Comparison of ENCODE assay signal across 10 mouse cellular contexts in genomic region chr8:69880841-69881240, GRCm38 (mm10). TPM values are rescaled to one million over a fixed set of nuclear protein-coding genes. Genes with fewer than 3 reads are reported as not detected.
DNase-seq lines count a peak whose midpoint lies in the region; ATAC-seq and TF ChIP-seq lines count a peak whose summit lies in the region.
"Had no signal": no experiment of that assay in that cellular context is flagged by ENCODE, and none has a peak within 500 bp of the region (broad histone marks: within the 10 kb centered on the region; RNA-seq: fewer than 3 reads in every experiment).

No protein-coding gene starts in this region.

- no peak for TF ChIP-seq CTCF in heart, postnatal 0 days (IDR thresholded peaks at IDR 0.05; ENCODE audit: low read depth)
- no peak for TF ChIP-seq CTCF in hindbrain, postnatal 0 days (IDR thresholded peaks at IDR 0.05; ENCODE audit: low read depth)
- TF ChIP-seq CTCF in midbrain, postnatal 0 days (IDR thresholded peaks at IDR 0.05) = no peak

- TF ChIP-seq EP300 in heart, postnatal 0 days (IDR thresholded peaks at IDR 0.05; ENCODE audit: low read depth) = no peak

- no peak for ATAC-seq in heart, postnatal 0 days (ENCODE audit: insufficient read depth, low read depth)
- no peak for ATAC-seq in embryonic facial prominence, embryonic 11.5 days (replicated peaks; ENCODE audit: insufficient number of reproducible peaks, low FRiP score, low TSS enrichment, low read depth)
- no peak for ATAC-seq in hindbrain, postnatal 0 days
- no peak for ATAC-seq in midbrain, postnatal 0 days (ENCODE audit: low FRiP score)

- H3K4me2 ChIP-seq in heart, postnatal 0 days (ENCODE audit: low read depth, low read length) = no peak overlapping the region
- H3K4me2 ChIP-seq in embryonic facial prominence, embryonic 11.5 days (ENCODE audit: low read depth, low read length) = no peak overlapping the region
- H3K4me2 ChIP-seq in hindbrain, postnatal 0 days (ENCODE audit: low read depth, low read length) = peak overlapping the region; percentile 52
- H3K4me2 ChIP-seq in midbrain, postnatal 0 days (ENCODE audit: low read depth, low read length, poor library complexity, severe bottlenecking) = peak overlapping the region; percentile 49

- H3K9ac ChIP-seq in heart, postnatal 0 days (replicated peaks; ENCODE audit: low read depth, low read length) = no peak overlapping the region
- no peak overlapping the region for H3K9ac ChIP-seq in embryonic facial prominence, embryonic 11.5 days (replicated peaks; ENCODE audit: low read length)
- H3K9ac ChIP-seq in hindbrain, postnatal 0 days (replicated peaks; ENCODE audit: low read length) = 0 out of 2 replicates have a peak overlapping the region, but pooled peaks have one; percentile 43
- no peak overlapping the region for H3K9ac ChIP-seq in midbrain, postnatal 0 days (replicated peaks; ENCODE audit: low read length, poor library complexity, severe bottlenecking)

- H3K27ac ChIP-seq in heart, postnatal 0 days (ENCODE audit: low read depth) = no peak overlapping the region
- no peak overlapping the region for H3K27ac ChIP-seq in embryonic facial prominence, embryonic 11.5 days (replicated peaks; ENCODE audit: low read depth, low read length)
- H3K27ac ChIP-seq in hindbrain, postnatal 0 days = no peak overlapping the region
- H3K27ac ChIP-seq in midbrain, postnatal 0 days (ENCODE audit: low read depth, low read length) = no peak overlapping the region

- H3K9me3 ChIP-seq in heart, postnatal 0 days (replicated peaks; ENCODE audit: control insufficient read depth, low read length) = no peaks in the 10 kb centered on the region
- H3K9me3 ChIP-seq in embryonic facial prominence, embryonic 11.5 days (replicated peaks; ENCODE audit: control insufficient read depth, low read length) = no peaks in the 10 kb centered on the region
- no peaks in the 10 kb centered on the region for H3K9me3 ChIP-seq in hindbrain, postnatal 0 days (ENCODE audit: low read length)
- H3K9me3 ChIP-seq in midbrain, postnatal 0 days (ENCODE audit: low read length) = no peaks in the 10 kb centered on the region

- DNase-seq in heart, postnatal 0 days (ENCODE audit: low spot score) = no peak
- DNase-seq in heart, adult 18-20 months = no peak
- no peak for DNase-seq in embryonic facial prominence, embryonic 11.5 days (ENCODE audit: low spot score)
- no peak for DNase-seq in hindbrain, postnatal 0 days (ENCODE audit: low spot score)
- no peak for DNase-seq in midbrain, postnatal 0 days (ENCODE audit: low spot score)
- DNase-seq in left cerebral cortex, adult 11 months (ENCODE audit: low spot score) = no peak
- DNase-seq in spleen, postnatal 10 days (ENCODE audit: low spot score in 2 of 2) = no peak
- no peak for DNase-seq in layer of hippocampus, adult 8-10 months (ENCODE audit: low spot score in 2 of 2)
- DNase-seq: layer of hippocampus, adult 9-11 months had no signal

- WGBS in heart, postnatal 0 days = 15% methylated on average over 37 of the region's 37 CpGs
- WGBS in embryonic facial prominence, embryonic 11.5 days = 8% methylated on average over 37 of the region's 37 CpGs
- WGBS in hindbrain, postnatal 0 days = 16% methylated on average over 37 of the region's 37 CpGs
- WGBS in midbrain, postnatal 0 days = 12% methylated on average over 37 of the region's 37 CpGs

- peaks cover 69% of the 10 kb centered on the region for H3K27me3 ChIP-seq in heart, postnatal 0 days (ENCODE audit: control insufficient read depth, insufficient read depth, low read length)
- peaks cover 67% of the 10 kb centered on the region for H3K27me3 ChIP-seq in embryonic facial prominence, embryonic 11.5 days (ENCODE audit: control insufficient read depth, insufficient read depth, low read length)
- H3K27me3 ChIP-seq in hindbrain, postnatal 0 days (ENCODE audit: insufficient read depth, low read length) = peaks cover 56% of the 10 kb centered on the region
- peaks cover 65% of the 10 kb centered on the region for H3K27me3 ChIP-seq in midbrain, postnatal 0 days (ENCODE audit: insufficient read depth, low read length)
- H3K27me3 ChIP-seq: CH12.LX had no signal

- H3K4me3 ChIP-seq in heart, postnatal 0 days (ENCODE audit: low read depth, low read length) = peak overlapping the region; percentile 45
- peak overlapping the region; percentile 33; the same call in 1 of the 2 replicates for H3K4me3 ChIP-seq in embryonic facial prominence, embryonic 11.5 days (ENCODE audit: low read depth, low read length)
- H3K4me3 ChIP-seq in hindbrain, postnatal 0 days (ENCODE audit: low read length) = peak overlapping the region; percentile 42
- peak overlapping the region; percentile 38 for H3K4me3 ChIP-seq in midbrain, postnatal 0 days (ENCODE audit: low read depth, low read length)

- H3K4me1 ChIP-seq in heart, postnatal 0 days (ENCODE audit: control insufficient read depth, insufficient read depth) = 0 out of 2 replicates have a peak, but pooled peaks cover 8% of the 10 kb centered on the region
- no peaks in the 10 kb centered on the region; the same call in 1 of the 2 replicates for H3K4me1 ChIP-seq in embryonic facial prominence, embryonic 11.5 days (ENCODE audit: control insufficient read depth, insufficient read depth, low read length)
- no peaks in the 10 kb centered on the region for H3K4me1 ChIP-seq in hindbrain, postnatal 0 days (ENCODE audit: insufficient read depth, low read length)
- peaks cover 4% of the 10 kb centered on the region; the same call in 1 of the 2 replicates for H3K4me1 ChIP-seq in midbrain, postnatal 0 days (ENCODE audit: insufficient read depth, low read length)

- no peaks in the 10 kb centered on the region for H3K36me3 ChIP-seq in heart, postnatal 0 days (replicated peaks; ENCODE audit: control insufficient read depth, insufficient read depth, low read length)
- H3K36me3 ChIP-seq in embryonic facial prominence, embryonic 11.5 days (replicated peaks; ENCODE audit: control insufficient read depth, insufficient read depth, low read depth, low read length) = no peaks in the 10 kb centered on the region
- no peaks in the 10 kb centered on the region for H3K36me3 ChIP-seq in hindbrain, postnatal 0 days (ENCODE audit: insufficient read depth, low read length)
- no peaks in the 10 kb centered on the region for H3K36me3 ChIP-seq in midbrain, postnatal 0 days (ENCODE audit: insufficient read depth, low read length)

RNA-seq across cellular contexts. Expression of gene Cilp2, which starts 6.6 kb away (rescaled TPM):
- 0.23 and 0.43 TPM in 2 replicates for total RNA-seq in heart, postnatal 0 days (2014; rRNA removed; ENCODE audit: low replicate concordance)
- 0.36 and 0.49 TPM in 2 replicates for polyA plus RNA-seq in heart, postnatal 0 days (2015; fragmentation: Nextera tagmentation; extraction: Ambion mirVana)
- 1 to 10 TPM; 1.2 to 1.4 TPM for total RNA-seq in heart, adult 18-20 months (2021)
- polyA plus RNA-seq in embryonic facial prominence, embryonic 11.5 days (2014; fragmentation: Nextera tagmentation; extraction: Ambion mirVana) = 0.32 and 0.66 TPM in 2 replicates
- 14.3 and 19.2 TPM in 2 replicates for total RNA-seq in hindbrain, postnatal 0 days (2014; rRNA removed)
- polyA plus RNA-seq in hindbrain, postnatal 0 days (2015; fragmentation: Nextera tagmentation; extraction: Ambion mirVana) = 6.9 and 7.2 TPM in 2 replicates
- total RNA-seq in midbrain, postnatal 0 days (2014; rRNA removed) = 12.0 and 14.9 TPM in 2 replicates
- polyA plus RNA-seq in midbrain, postnatal 0 days (2015; fragmentation: Nextera tagmentation; extraction: Ambion mirVana) = 7.5 and 8.0 TPM in 2 replicates
- total RNA-seq in layer of hippocampus, adult 8-10 months (2022) = under 1 TPM; 0.57 to 0.62 (median 0.59) TPM

RNA-seq across cellular contexts. Expression of gene Tssk6, which starts 21.1 kb away (rescaled TPM):
- total RNA-seq in heart, postnatal 0 days (2014; rRNA removed; ENCODE audit: low replicate concordance) = 0.11 TPM in 1 of 2 replicates, not detected in the other
- polyA plus RNA-seq in heart, postnatal 0 days (2015; fragmentation: Nextera tagmentation; extraction: Ambion mirVana) = 1.1 and 1.2 TPM in 2 replicates
- total RNA-seq in heart, adult 18-20 months (2021) = under 1 TPM in 1 of 2 experiments, not detected in 1; 0.25 TPM
- 3.2 and 3.7 TPM in 2 replicates for polyA plus RNA-seq in embryonic facial prominence, embryonic 11.5 days (2014; fragmentation: Nextera tagmentation; extraction: Ambion mirVana)
- 1.6 and 1.8 TPM in 2 replicates for total RNA-seq in hindbrain, postnatal 0 days (2014; rRNA removed)
- polyA plus RNA-seq in hindbrain, postnatal 0 days (2015; fragmentation: Nextera tagmentation; extraction: Ambion mirVana) = 3.7 and 4.3 TPM in 2 replicates
- total RNA-seq in midbrain, postnatal 0 days (2014; rRNA removed) = not detected in 2 replicates
- polyA plus RNA-seq in midbrain, postnatal 0 days (2015; fragmentation: Nextera tagmentation; extraction: Ambion mirVana) = 4.4 and 4.6 TPM in 2 replicates
- under 1 TPM in 2 of 4 experiments, not detected in 2; 0.41 to 0.47 TPM for total RNA-seq in layer of hippocampus, adult 8-10 months (2022)

RNA-seq across cellular contexts. Expression of gene Ndufa13, which starts 21.5 kb away (rescaled TPM):
- total RNA-seq in heart, postnatal 0 days (2014; rRNA removed; ENCODE audit: low replicate concordance) = 223 and 232 TPM in 2 replicates
- 666 and 702 TPM in 2 replicates for polyA plus RNA-seq in heart, postnatal 0 days (2015; fragmentation: Nextera tagmentation; extraction: Ambion mirVana)
- total RNA-seq in heart, adult 18-20 months (2021) = 100 to 1,000 TPM; 455 to 494 TPM
- polyA plus RNA-seq in embryonic facial prominence, embryonic 11.5 days (2014; fragmentation: Nextera tagmentation; extraction: Ambion mirVana) = 158 and 165 TPM in 2 replicates
- total RNA-seq in hindbrain, postnatal 0 days (2014; rRNA removed) = 61.0 and 91.4 TPM in 2 replicates
- polyA plus RNA-seq in hindbrain, postnatal 0 days (2015; fragmentation: Nextera tagmentation; extraction: Ambion mirVana) = 269 and 275 TPM in 2 replicates
- total RNA-seq in midbrain, postnatal 0 days (2014; rRNA removed) = 55.6 and 86.8 TPM in 2 replicates
- polyA plus RNA-seq in midbrain, postnatal 0 days (2015; fragmentation: Nextera tagmentation; extraction: Ambion mirVana) = 239 and 243 TPM in 2 replicates
- 100 to 1,000 TPM in 3 of 4 experiments, 10 to 100 TPM in 1; 95.2 to 148 (median 127) TPM for total RNA-seq in layer of hippocampus, adult 8-10 months (2022)

RNA-seq across cellular contexts. Expression of gene Yjefn3, which starts 21.7 kb away (rescaled TPM):
- 1.2 and 22.3 TPM in 2 replicates for total RNA-seq in heart, postnatal 0 days (2014; rRNA removed; ENCODE audit: low replicate concordance)
- 12.9 and 13.9 TPM in 2 replicates for polyA plus RNA-seq in heart, postnatal 0 days (2015; fragmentation: Nextera tagmentation; extraction: Ambion mirVana)
- 10 to 100 TPM; 13.7 to 14.2 TPM for total RNA-seq in heart, adult 18-20 months (2021)
- polyA plus RNA-seq in embryonic facial prominence, embryonic 11.5 days (2014; fragmentation: Nextera tagmentation; extraction: Ambion mirVana) = 3.6 TPM in 2 replicates
- total RNA-seq in hindbrain, postnatal 0 days (2014; rRNA removed) = 8.4 and 10.7 TPM in 2 replicates
- 13.3 and 13.8 TPM in 2 replicates for polyA plus RNA-seq in hindbrain, postnatal 0 days (2015; fragmentation: Nextera tagmentation; extraction: Ambion mirVana)
- total RNA-seq in midbrain, postnatal 0 days (2014; rRNA removed) = 7.6 and 8.0 TPM in 2 replicates
- 13.4 and 15.4 TPM in 2 replicates for polyA plus RNA-seq in midbrain, postnatal 0 days (2015; fragmentation: Nextera tagmentation; extraction: Ambion mirVana)
- 10 to 100 TPM; 19.1 to 43.7 (median 32.3) TPM for total RNA-seq in layer of hippocampus, adult 8-10 months (2022)

RNA-seq across cellular contexts. Expression of gene Pbx4, which starts 48.5 kb away (rescaled TPM):
- 2.2 TPM in 1 of 2 replicates, not detected in the other for total RNA-seq in heart, postnatal 0 days (2014; rRNA removed; ENCODE audit: low replicate concordance)
- polyA plus RNA-seq in heart, postnatal 0 days (2015; fragmentation: Nextera tagmentation; extraction: Ambion mirVana) = 1.5 and 1.9 TPM in 2 replicates
- total RNA-seq in heart, adult 18-20 months (2021) = not detected
- polyA plus RNA-seq in embryonic facial prominence, embryonic 11.5 days (2014; fragmentation: Nextera tagmentation; extraction: Ambion mirVana) = 13.8 and 14.9 TPM in 2 replicates
- total RNA-seq in hindbrain, postnatal 0 days (2014; rRNA removed) = 46.5 and 86.4 TPM in 2 replicates
- 81.9 and 88.5 TPM in 2 replicates for polyA plus RNA-seq in hindbrain, postnatal 0 days (2015; fragmentation: Nextera tagmentation; extraction: Ambion mirVana)
- 35.7 and 43.9 TPM in 2 replicates for total RNA-seq in midbrain, postnatal 0 days (2014; rRNA removed)
- polyA plus RNA-seq in midbrain, postnatal 0 days (2015; fragmentation: Nextera tagmentation; extraction: Ambion mirVana) = 91.0 and 98.8 TPM in 2 replicates
- 10 to 100 TPM; 15.7 to 22.4 (median 20.7) TPM for total RNA-seq in layer of hippocampus, adult 8-10 months (2022)

Comparison
In these comparisons a context has a peak if more than half of its experiments do, and no peak if none do; other contexts are left out.
1. H3K4me2 ChIP-seq: peak in hindbrain, postnatal 0 days (single experiment) and midbrain, postnatal 0 days (single experiment); none in heart, postnatal 0 days (single experiment) and embryonic facial prominence, embryonic 11.5 days (single experiment).
2. Peak in every context shown above with its lines, with median percentiles within 50 percentile points of each other: H3K4me3 ChIP-seq.